Mouse (Mus musculus) embryonic fibroblast, embryonic 13.5 days (primary cell): Measurements from ENCODE around the gene Adamts12.

Experiments
- CTCF ChIP-seq: IDR thresholded peaks from 2 replicates; pipeline ENCODE4 v1.5.1; 2011; ENCODE audit warnings: mild to moderate bottlenecking, control low read depth, low read length, moderate library complexity, borderline replicate concordance; ENCODE audit not compliant: insufficient read depth
- POLR2A ChIP-seq: IDR thresholded peaks from 2 replicates; pipeline ENCODE4 v1.6.1; 2011; ENCODE audit warnings: low read depth, mild to moderate bottlenecking, control low read depth, low read length, moderate library complexity

DNA sequence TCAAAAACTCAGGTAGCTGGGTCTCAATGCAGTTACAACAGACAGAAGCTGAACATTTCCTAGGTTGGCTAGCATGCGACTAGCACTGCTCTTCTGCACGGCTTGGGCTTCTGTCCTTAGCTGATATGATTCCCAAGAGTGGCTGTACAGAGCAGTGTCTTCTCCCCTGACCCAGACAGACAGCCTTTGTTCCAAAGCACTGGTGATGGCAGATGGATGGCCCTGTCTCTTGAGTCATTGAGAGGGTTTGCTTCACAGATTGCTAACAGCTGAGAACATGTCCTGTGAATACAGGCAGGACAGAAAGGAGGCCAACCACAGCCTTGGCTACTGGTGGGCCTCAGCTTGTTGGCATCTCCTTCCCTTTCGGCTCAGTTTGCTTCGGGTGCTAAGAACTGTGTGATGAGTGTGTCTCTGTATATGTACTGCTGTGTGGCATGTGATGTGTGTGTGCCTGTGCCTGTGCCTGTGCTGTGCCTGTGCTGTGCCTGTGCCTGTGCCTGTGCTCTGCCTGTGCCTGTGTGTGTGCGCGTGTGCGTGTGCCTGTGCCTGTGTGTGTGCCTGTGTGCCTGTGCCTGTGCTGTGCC is 109.4 kb downstream of the Adamts12 start:
- no peak for TF ChIP-seq POLR2A
- no peak for TF ChIP-seq CTCF
